Mouse (Mus musculus) midbrain, embryonic 10.5 days (tissue): ENCODE measurements around the gene Zcchc12. TPM values are rescaled to one million over a fixed set of nuclear protein-coding genes. Genes with fewer than 3 reads are reported as not detected.

Experiments used
- DNase-seq: peaks from one replicate; pipeline ENCODE4 v3.0.0-alpha.2; 2017; ENCODE audit warnings: low spot score
- H3K27ac ChIP-seq: fragments of 300-500 bp; sonication (generic); replicated peaks from 2 replicates; pipeline ENCODE4 v1.5.1; 2016; ENCODE audit warnings: mild to moderate bottlenecking
- H3K27me3 ChIP-seq: fragments of 300-500 bp; sonication (generic); 2 replicates; pipeline ENCODE4 v1.6.1; 2016; ENCODE audit warnings: low read depth, mild to moderate bottlenecking; ENCODE audit not compliant: poor library complexity, severe bottlenecking
- H3K36me3 ChIP-seq: fragments of 300-500 bp; sonication (generic); 2 replicates; pipeline ENCODE4 v1.6.1; 2016; ENCODE audit warnings: mild to moderate bottlenecking, moderate library complexity
- H3K4me1 ChIP-seq: fragments of 300-500 bp; sonication (generic); 2 replicates; pipeline ENCODE4 v1.6.1; 2016
- H3K4me3 ChIP-seq: fragments of 300-500 bp; sonication (generic); 2 replicates; pipeline ENCODE4 v1.5.1; 2016; ENCODE audit warnings: mild to moderate bottlenecking, moderate library complexity
- H3K9me3 ChIP-seq: fragments of 300-500 bp; sonication (generic); replicated peaks from 2 replicates; pipeline ENCODE4 v1.6.1; 2016; ENCODE audit warnings: mild to moderate bottlenecking
- WGBS: fragments of 180-500 bp; shearing (Covaris S2); methylation state at CpG from one replicate; pipeline ENCODE4 v1.1.7; 2016; 5-methylcytosine and 5-hydroxymethylcytosine counted together
- polyA plus RNA-seq: library from polyadenylated mRNA; unstranded; fragments of >200 nt; fragmentation: Nextera tagmentation; extraction: Ambion mirVana; gene quantifications from 2 replicates; pipeline ENCODE4 v1.2.1, GENCODE M21; 2016

Gene Zcchc12
- polyA plus RNA-seq, 1 experiment from 2014 or later, result 11.1 TPM

- H3K27ac ChIP-seq, result no peak overlapping the region
- H3K4me3 ChIP-seq, result no peak overlapping the region
- 41% methylated on average over 2 of the region's 2 CpGs for WGBS
- peak; percentile 34 for DNase-seq
- H3K27me3 ChIP-seq, result no peaks in the 10 kb centered on the region
- no peaks in the 10 kb centered on the region for H3K36me3 ChIP-seq
- no peaks in the 10 kb centered on the region for H3K4me1 ChIP-seq
- H3K9me3 ChIP-seq, result no peaks in the 10 kb centered on the region
These were observed 30.9 kb downstream of the Zcchc12 start for GRCm38 (mm10) chrX:36226577-36226976.

DNA sequence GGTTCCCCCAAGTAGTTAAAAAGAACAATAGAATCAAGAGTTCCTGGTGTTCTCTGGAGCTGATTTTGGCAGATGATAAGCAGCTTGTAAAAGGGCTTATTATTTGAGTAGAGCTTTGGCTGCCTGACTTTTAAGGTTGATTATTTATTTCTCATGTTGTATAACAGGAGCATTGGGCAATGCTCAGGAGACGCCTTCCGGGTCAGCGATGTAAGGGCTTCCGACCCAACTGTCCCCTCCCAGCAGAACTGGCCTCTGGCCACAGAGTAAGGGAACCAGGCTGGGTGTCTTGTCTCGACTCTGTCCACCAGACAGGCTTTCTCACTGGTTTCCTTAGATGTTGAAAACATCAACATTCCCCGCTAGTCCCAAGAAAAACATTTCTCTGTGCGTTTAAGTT, 33.2 kb downstream of the Zcchc12 start:
- no peaks in the 10 kb centered on the region for H3K27me3 ChIP-seq
- no peaks in the 10 kb centered on the region for H3K36me3 ChIP-seq
- WGBS, result 67% methylated on average over 7 of the region's 7 CpGs
- no peaks in the 10 kb centered on the region for H3K9me3 ChIP-seq
- H3K4me1 ChIP-seq, result no peaks in the 10 kb centered on the region
- DNase-seq, result no peak
- no peak overlapping the region for H3K27ac ChIP-seq
- no peak overlapping the region for H3K4me3 ChIP-seq

GRCm38 (mm10) chrX:36229273-36229672, 33.6 kb downstream of the Zcchc12 start:
- Histone ChIP-seq H3K4me1 (no peaks in the 10 kb centered on the region), H3K9me3 (no peaks in the 10 kb centered on the region), H3K4me3 (no peak overlapping the region), H3K27ac (no peak overlapping the region), H3K27me3 (no peaks in the 10 kb centered on the region), H3K36me3 (no peaks in the 10 kb centered on the region)
- no peak for DNase-seq
- 81% methylated on average over 2 of the region's 2 CpGs for WGBS

DNA sequence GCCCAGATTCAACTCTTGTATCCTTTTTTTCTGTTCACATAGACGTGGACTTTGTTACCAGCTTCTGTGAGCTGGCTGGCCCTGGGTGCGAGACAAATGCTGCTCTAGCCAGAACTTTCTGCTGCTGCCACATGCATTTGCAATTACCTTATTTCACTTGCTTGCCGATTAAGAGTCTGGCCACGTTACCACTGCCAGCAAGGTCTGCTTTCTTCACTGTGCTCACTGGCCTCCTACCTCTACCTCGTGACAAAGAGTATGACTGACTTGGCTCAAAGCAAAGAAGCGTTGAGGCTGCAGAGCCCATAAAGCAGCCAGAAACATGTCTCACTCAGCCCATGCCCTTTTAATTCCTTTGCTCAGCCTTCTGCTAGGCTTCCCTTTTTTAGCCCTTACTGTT, 39.9 kb downstream of the Zcchc12 start:
- H3K4me1 ChIP-seq, result no peaks in the 10 kb centered on the region
- H3K27me3 ChIP-seq, result no peaks in the 10 kb centered on the region
- no peak for DNase-seq
- 86% methylated on average over 6 of the region's 6 CpGs for WGBS
- H3K36me3 ChIP-seq, result no peaks in the 10 kb centered on the region
- H3K27ac ChIP-seq, result no peak overlapping the region
- H3K4me3 ChIP-seq, result no peak overlapping the region
- H3K9me3 ChIP-seq, result no peaks in the 10 kb centered on the region

Other genes with a start within 250 kb of the Zcchc12 start
- 2.1 and 3.2 TPM in 2 replicates for gene Il13ra1, start 83.8 kb upstream of the Zcchc12 start, polyA plus RNA-seq
- 0.84 and 0.88 TPM in 2 replicates for gene Lonrf3, start 132.4 kb downstream of the Zcchc12 start, polyA plus RNA-seq
- not detected in 2 replicates for gene Gm6268, start 205.4 kb downstream of the Zcchc12 start, polyA plus RNA-seq